Mouse (Mus musculus): ENCODE results near the gene Egln2. TPM values are rescaled to one million over a fixed set of nuclear protein-coding genes. Genes with fewer than 3 reads are reported as not detected.
A peak's percentile ranks its signal among the peaks of the same experiment; 100 is the strongest.

Gene Egln2
- polyA plus RNA-seq, 1 experiment from 2014 or later: 73.0 TPM

DNA sequence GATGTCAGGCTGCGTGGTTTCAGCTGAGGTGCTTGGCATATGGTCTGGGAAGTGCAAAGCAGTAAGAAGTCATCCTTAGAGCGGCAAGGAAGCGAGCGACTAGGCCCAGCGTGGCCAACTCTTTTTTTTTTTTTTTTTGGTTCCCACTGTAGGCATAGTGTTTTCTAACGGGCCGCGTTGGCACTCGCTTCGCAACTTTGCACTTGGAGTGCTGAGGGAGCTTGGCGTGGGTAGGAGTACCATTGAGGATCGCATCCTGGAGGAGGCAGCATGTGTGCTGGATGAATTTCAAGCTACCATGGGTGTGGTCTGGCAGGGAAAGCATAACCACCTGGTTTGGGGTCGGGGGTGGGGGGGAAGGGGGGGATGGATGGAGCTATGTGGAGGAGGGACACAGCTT is 10.6 kb downstream of the Egln2 start:
- WGBS: 76% methylated on average over 13 of the region's 13 CpGs
- no peak for DNase-seq (ENCODE audit: low spot score)

GRCm38 (mm10) chr7:27153205-27153764 is 13.3 kb downstream of the Egln2 start, which contains the start of gene Cyp2t4:
Gene Cyp2t4, plus strand, starts transcription at chr7:27153714.
- Histone ChIP-seq H3K36me3 (peaks cover 17% of the 10 kb centered on the region), H3K4me3 (no peak within 1 kb of the TSS), H3K27me3 (ENCODE audit: insufficient read depth, poor library complexity, severe bottlenecking) (no peaks in the 10 kb centered on the region), H3K9me3 (no peaks in the 10 kb centered on the region; the same call in 1 of the 2 replicates), H3K27ac (no peak within 1 kb of the TSS), H3K4me1 (peaks cover 4% of the 10 kb centered on the region; the same call in 1 of the 2 replicates)
- WGBS: 79% methylated on average over 10 of the region's 10 CpGs
- no peak for DNase-seq (ENCODE audit: low spot score)

More for the DNA sequence above, 10.6 kb downstream of the Egln2 start:
- Histone ChIP-seq H3K9me3 (no peaks in the 10 kb centered on the region; the same call in 1 of the 2 replicates), H3K4me1 (peaks cover 12% of the 10 kb centered on the region), H3K27me3 (ENCODE audit: insufficient read depth, poor library complexity, severe bottlenecking) (no peaks in the 10 kb centered on the region), H3K36me3 (peaks cover 36% of the 10 kb centered on the region), H3K27ac (no peak overlapping the region), H3K4me3 (no peak overlapping the region)

GRCm38 (mm10) chr7:27136410-27136996 is 30.1 kb downstream of the Egln2 start:
- DNase-seq (ENCODE audit: low spot score): no peak
- WGBS: 53% methylated on average over 8 of the region's 8 CpGs
- Histone ChIP-seq H3K4me3 (no peak overlapping the region), H3K36me3 (no peaks in the 10 kb centered on the region), H3K27me3 (ENCODE audit: insufficient read depth, poor library complexity, severe bottlenecking) (no peaks in the 10 kb centered on the region), H3K9me3 (0 out of 2 replicates have a peak, but pooled peaks cover 3% of the 10 kb centered on the region), H3K27ac (no peak overlapping the region), H3K4me1 (no peaks in the 10 kb centered on the region)

DNA sequence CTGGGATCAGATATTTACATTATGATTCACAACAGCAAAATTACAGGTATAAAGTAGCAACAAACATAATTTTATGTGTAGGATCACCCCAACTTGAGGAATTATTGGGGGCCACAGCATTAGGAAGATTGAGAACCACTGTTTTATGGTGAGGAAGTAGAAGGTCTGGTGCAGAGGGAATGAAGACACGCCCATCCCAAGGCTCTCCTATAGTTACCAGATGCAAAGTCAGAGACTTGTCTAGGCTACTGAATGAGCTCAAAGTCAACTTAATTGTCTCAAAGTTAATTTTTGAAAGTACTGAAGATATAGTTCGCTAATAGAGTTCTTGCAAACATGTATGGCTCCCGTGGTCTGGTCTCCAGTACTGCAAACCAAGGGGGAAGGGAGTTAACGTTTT is 32.8 kb downstream of the Egln2 start:
- DNase-seq (ENCODE audit: low spot score): no peak
- Histone ChIP-seq H3K4me1 (0 out of 2 replicates have a peak, but pooled peaks cover 6% of the 10 kb centered on the region), H3K27ac (no peak overlapping the region), H3K36me3 (no peaks in the 10 kb centered on the region), H3K4me3 (no peak overlapping the region), H3K27me3 (ENCODE audit: insufficient read depth, poor library complexity, severe bottlenecking) (no peaks in the 10 kb centered on the region), H3K9me3 (peaks cover 4% of the 10 kb centered on the region; the same call in 1 of the 2 replicates)
- 78% methylated on average over 4 of the region's 4 CpGs for WGBS

DNA sequence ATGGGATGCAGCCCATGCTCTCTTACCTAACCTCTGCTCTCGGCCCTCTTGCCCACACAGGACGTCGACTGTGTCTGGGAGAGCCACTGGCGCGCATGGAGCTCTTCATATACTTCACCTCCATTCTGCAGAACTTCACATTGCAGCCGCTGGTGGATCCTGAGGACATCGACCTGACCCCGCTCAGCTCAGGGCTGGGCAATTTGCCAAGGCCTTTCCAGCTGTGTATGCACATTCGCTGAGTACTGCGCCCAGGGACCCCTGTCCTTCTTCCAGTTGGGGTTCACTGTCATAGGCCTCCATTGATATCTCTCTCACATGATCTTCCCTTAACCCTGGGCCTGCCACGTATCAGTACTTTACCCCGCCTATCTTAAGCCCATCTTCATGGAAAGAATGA is 33.4 kb downstream of the Egln2 start:
- no peak for DNase-seq (ENCODE audit: low spot score)
- 0 out of 2 replicates have a peak, but pooled peaks cover 6% of the 10 kb centered on the region for H3K4me1 ChIP-seq
- no peaks in the 10 kb centered on the region for H3K27me3 ChIP-seq (ENCODE audit: insufficient read depth, poor library complexity, severe bottlenecking)
- 66% methylated on average over 12 of the region's 12 CpGs for WGBS
- no peak overlapping the region for H3K27ac ChIP-seq
- no peak overlapping the region for H3K4me3 ChIP-seq
- H3K9me3 ChIP-seq: peaks cover 4% of the 10 kb centered on the region; the same call in 1 of the 2 replicates
- H3K36me3 ChIP-seq: no peaks in the 10 kb centered on the region

DNA sequence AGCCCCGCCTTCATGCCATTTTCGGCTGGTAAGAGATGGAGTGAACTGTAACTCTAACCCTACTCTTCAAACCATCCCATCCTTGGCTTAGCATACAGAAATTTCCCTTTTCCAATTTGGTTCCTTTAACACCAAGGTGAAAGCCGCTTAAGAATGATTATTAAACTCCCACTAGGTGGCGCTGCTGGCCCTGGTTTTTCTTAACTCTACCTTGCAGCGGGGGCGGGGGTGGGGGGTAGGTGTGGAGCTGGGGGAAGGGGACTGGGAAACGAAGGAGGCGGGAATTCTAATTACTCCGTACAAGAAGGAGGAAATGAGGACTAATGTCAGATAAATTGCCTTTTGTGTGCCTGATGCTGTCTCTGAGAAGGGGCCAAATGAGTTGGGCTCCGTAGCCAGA is 34.0 kb downstream of the Egln2 start:
- WGBS: 12% methylated on average over 10 of the region's 10 CpGs
- Histone ChIP-seq H3K9me3 (peaks cover 4% of the 10 kb centered on the region; the same call in 1 of the 2 replicates), H3K27ac (no peak overlapping the region), H3K4me3 (no peak overlapping the region), H3K27me3 (ENCODE audit: insufficient read depth, poor library complexity, severe bottlenecking) (no peaks in the 10 kb centered on the region), H3K36me3 (no peaks in the 10 kb centered on the region), H3K4me1 (0 out of 2 replicates have a peak, but pooled peaks cover 6% of the 10 kb centered on the region)
- no peak for DNase-seq (ENCODE audit: low spot score)

DNA sequence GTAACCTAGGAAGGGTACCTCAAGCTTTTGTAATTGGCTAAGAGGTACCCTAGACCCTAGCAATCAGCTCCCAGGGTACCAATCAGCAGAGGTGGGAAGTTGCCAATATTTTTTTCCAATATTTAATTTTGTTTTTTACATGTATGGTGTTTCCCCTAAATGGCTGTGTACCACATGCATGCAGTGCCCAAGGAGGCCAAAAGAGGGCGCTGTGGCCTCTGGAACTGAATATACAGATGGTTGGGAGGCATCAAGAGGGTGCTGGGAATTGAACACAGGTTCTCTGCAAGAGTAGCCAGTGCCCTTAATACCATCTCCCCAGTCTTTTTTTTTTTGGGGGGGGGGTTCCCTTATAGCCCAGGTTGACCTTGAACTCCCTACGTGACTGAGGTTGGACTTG is 35.2 kb downstream of the Egln2 start:
- 53% methylated on average over 2 of the region's 2 CpGs for WGBS
- H3K4me1 ChIP-seq: 0 out of 2 replicates have a peak, but pooled peaks cover 6% of the 10 kb centered on the region
- H3K36me3 ChIP-seq: no peaks in the 10 kb centered on the region
- no peak overlapping the region for H3K4me3 ChIP-seq
- no peak overlapping the region for H3K27ac ChIP-seq
- DNase-seq (ENCODE audit: low spot score): no peak
- no peaks in the 10 kb centered on the region for H3K27me3 ChIP-seq (ENCODE audit: insufficient read depth, poor library complexity, severe bottlenecking)
- H3K9me3 ChIP-seq: peaks cover 4% of the 10 kb centered on the region; the same call in 1 of the 2 replicates

DNA sequence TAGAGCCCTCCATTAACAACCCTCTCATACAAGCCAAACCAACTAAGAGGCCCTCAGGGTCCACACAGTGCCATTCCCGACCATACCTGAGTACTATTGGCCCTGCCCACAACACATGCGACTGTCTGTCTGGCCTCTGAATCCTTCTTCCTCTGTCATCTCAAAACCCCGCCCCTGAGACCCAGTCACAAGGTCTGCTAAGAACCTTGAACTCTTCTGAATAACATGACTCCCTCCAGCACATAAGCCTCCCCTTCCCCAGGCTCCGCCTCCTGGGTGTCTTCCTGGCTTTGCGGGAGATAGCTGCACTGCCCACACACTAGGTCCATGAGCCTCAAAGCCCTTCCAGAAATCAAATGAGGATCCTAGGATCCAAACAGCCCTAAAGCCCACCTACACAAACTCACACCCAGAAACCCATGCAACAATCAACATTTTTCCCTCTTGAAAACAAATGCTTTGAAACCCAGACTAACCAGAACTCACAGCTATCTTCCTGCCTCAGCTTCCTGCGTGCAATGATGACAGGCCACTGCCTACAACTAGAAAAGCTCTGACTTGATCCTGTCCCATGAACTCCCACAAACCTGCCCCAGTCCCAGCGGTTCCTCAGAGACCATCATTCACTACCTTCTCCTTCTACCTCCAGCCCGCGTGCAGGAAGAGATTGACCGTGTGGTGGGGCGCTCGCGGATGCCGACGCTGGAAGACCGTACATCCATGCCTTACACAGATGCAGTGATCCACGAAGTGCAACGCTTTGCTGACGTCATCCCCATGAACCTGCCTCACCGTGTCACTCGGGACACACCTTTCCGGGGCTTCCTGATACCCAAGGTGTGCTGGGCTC is 35.9 kb downstream of the Egln2 start:
- Histone ChIP-seq H3K9me3 (peaks cover 4% of the 10 kb centered on the region; the same call in 1 of the 2 replicates), H3K27me3 (ENCODE audit: insufficient read depth, poor library complexity, severe bottlenecking) (no peaks in the 10 kb centered on the region), H3K4me3 (no peak overlapping the region), H3K36me3 (no peaks in the 10 kb centered on the region), H3K4me1 (0 out of 2 replicates have a peak, but pooled peaks cover 6% of the 10 kb centered on the region), H3K27ac (no peak overlapping the region)
- no peak for DNase-seq (ENCODE audit: low spot score)
- 81% methylated on average over 22 of the region's 22 CpGs for WGBS

DNA sequence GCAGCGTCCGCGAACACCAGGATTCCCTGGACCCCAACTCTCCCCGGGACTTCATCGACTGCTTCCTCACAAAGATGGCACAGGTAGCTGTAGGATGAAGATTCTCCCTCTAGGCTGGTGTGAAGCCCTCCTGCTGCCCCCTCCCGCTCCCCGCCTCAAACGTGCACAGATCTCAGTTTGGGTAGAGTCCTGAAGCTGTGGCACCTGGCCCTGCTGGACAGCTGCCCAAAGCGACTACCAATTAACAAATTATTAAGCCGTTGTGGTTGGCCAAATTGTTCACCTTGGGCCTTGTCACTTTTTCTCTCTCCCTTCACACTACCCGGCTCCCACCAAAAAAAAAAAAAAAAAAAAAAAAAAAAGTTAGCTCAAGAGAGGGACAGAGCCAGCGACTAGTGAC is 36.8 kb downstream of the Egln2 start:
- Histone ChIP-seq H3K36me3 (no peaks in the 10 kb centered on the region), H3K9me3 (peaks cover 4% of the 10 kb centered on the region; the same call in 1 of the 2 replicates), H3K4me1 (0 out of 2 replicates have a peak, but pooled peaks cover 6% of the 10 kb centered on the region), H3K27ac (no peak overlapping the region), H3K4me3 (no peak overlapping the region), H3K27me3 (ENCODE audit: insufficient read depth, poor library complexity, severe bottlenecking) (no peaks in the 10 kb centered on the region)
- DNase-seq (ENCODE audit: low spot score): no peak
- WGBS: 80% methylated on average over 12 of the region's 12 CpGs

DNA sequence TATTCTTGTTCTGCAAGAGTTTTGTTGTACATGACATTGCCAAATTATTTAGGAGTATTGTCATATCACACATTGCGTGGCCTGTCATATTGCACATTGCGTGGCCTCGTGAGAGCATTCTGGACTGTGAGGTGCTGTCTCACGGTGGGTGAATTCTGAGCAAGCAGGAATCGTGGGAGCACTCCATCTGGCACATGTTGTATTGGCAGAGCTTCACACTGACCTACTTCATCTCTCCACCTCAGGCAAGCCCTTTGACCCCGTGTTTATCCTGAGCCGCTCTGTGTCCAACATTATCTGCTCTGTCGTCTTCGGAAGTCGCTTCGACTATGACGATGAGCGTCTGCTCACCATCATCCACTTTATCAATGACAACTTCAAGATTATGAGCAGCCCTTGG is 37.7 kb downstream of the Egln2 start:
- Histone ChIP-seq H3K27me3 (ENCODE audit: insufficient read depth, poor library complexity, severe bottlenecking) (no peaks in the 10 kb centered on the region), H3K4me1 (0 out of 2 replicates have a peak, but pooled peaks cover 6% of the 10 kb centered on the region), H3K36me3 (no peaks in the 10 kb centered on the region), H3K4me3 (no peak overlapping the region), H3K27ac (no peak overlapping the region), H3K9me3 (peaks cover 4% of the 10 kb centered on the region; the same call in 1 of the 2 replicates)
- WGBS: 56% methylated on average over 13 of the region's 13 CpGs
- DNase-seq (ENCODE audit: low spot score): no peak

DNA sequence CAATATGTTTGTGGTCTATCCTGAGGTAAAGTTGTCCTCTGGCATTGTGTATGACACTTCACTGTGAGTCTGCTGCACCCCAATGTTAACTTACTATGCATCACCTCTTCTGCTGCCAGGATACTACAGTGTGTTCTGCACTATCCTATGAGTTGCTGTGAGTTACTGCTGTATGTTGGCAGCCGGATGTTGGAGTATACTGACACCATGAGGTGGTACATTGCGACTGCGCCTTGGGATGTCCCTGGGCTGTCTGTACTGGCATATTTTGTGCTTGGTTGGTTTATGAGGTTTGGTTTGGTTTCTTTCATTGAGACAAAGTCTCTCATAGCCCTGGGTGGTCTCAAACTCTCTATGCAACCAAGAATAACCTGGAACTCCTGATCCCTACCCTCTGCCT is 38.4 kb downstream of the Egln2 start:
- no peaks in the 10 kb centered on the region for H3K36me3 ChIP-seq
- DNase-seq (ENCODE audit: low spot score): peak; percentile 74
- 0 out of 2 replicates have a peak, but pooled peaks cover 6% of the 10 kb centered on the region for H3K4me1 ChIP-seq
- 45% methylated on average over 3 of the region's 3 CpGs for WGBS
- no peaks in the 10 kb centered on the region for H3K27me3 ChIP-seq (ENCODE audit: insufficient read depth, poor library complexity, severe bottlenecking)
- peaks cover 4% of the 10 kb centered on the region; the same call in 1 of the 2 replicates for H3K9me3 ChIP-seq
- no peak overlapping the region for H3K27ac ChIP-seq
- H3K4me3 ChIP-seq: no peak overlapping the region

DNA sequence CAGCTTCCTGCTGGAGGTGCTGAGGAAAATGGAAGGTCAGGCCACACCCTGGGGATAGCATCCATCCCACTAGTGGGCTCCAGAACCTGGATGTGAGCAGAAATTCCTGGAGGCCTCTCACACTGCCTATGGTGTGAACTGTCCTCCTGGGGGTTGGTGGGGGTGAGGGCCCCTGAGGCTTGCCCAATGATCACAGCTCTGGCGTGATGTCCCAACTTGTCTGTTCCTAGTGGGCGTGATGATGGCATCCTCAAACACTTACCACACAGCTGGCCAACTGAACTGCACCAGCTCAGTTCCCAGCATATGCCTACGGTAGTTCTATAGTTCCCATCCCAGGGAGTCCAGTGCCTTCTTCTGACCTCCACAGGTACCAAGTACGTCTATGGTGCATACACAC is 41.6 kb downstream of the Egln2 start:
- DNase-seq (ENCODE audit: low spot score): no peak
- Histone ChIP-seq H3K9me3 (no peaks in the 10 kb centered on the region), H3K27ac (no peak overlapping the region), H3K4me3 (no peak overlapping the region), H3K27me3 (ENCODE audit: insufficient read depth, poor library complexity, severe bottlenecking) (no peaks in the 10 kb centered on the region), H3K36me3 (no peaks in the 10 kb centered on the region), H3K4me1 (0 out of 2 replicates have a peak, but pooled peaks cover 6% of the 10 kb centered on the region)
- 73% methylated on average over 4 of the region's 4 CpGs for WGBS
